Mouse (Mus musculus): Measurements from ENCODE around the gene Prex1.
"Not testable (repeated sequence)": the region's sequence is repeated elsewhere in the genome, so short reads cannot be mapped to it uniquely, and the experiment has no call there.

The Prex1 gene

DNA sequence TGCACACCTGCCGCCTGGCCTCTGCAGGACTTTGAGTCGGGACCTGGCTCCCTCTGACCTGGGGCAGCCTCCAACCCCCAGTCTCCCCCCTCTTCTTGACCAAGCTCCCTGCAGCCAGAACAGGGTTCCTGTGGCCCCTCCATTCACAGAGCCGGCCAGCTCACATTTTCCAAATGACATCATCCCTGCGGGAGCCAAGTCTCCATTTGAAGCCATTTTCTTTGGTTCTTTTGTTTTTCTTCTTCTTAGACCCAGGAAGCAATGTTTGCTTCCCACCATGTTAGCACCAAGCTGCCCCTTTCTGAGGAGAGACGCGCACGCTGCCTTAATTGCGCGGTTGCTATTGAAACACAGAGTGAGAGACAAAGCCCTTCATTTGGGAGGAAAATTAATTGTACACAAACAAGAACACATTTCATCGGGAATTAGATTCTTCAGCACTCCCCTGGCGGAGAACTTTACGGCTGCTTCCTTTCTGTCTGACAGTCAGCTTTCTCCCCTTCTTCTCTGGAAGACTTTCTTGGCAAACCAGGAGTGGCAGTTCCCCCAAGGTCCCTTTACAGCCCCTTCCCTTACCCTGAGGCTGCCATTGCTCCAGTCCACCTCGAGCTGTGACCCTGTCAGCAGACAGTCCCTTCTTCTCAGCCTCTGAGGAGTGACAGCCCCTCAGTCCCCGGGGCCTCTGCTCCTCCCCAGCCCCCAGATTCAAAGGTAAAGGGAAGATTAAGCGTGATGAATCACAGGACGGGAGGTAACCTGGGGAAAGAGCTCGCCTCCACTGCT is 196.0 kb downstream of the Prex1 start:
- not testable (repeated sequence) for DNase-seq (ENCODE audit: low spot score in 2 of 2)

GRCm38 (mm10) chr2:166516818-166517353 is 196.7 kb downstream of the Prex1 start:
- DNase-seq (ENCODE audit: low spot score in 2 of 2) = no peak

Measured in spleen, postnatal 36 days (tissue).